ENCODE assay signal across 8 mouse cellular contexts in the genomic region with DNA sequence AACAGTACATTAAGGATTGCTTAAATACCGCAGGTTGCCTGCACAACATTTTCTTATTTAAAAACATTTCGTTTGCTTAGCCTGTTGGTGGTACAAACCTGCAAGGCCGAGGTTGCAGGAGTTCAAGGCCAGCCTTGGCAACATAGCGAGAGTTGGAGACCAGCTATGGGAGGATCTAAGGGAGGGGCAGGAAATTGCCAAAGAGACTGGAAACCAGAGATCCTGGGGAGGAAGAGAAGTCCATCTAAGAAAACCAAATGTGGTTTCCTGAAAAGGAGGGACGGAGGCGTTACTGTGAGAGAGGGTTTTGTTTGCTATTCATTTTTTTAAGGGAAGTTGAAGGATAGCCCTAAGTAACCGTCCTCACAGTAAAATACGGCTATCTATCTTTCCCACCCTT. TPM values are rescaled to one million over a fixed set of nuclear protein-coding genes. Genes with fewer than 3 reads are reported as not detected.
DNase-seq lines count a peak whose midpoint lies in the region; ATAC-seq and TF ChIP-seq lines count a peak whose summit lies in the region.

No protein-coding gene starts in this region.

- peak; percentile 35 for DNase-seq in lung, adult 18-20 months
- no peak for DNase-seq in lung, postnatal 14 days
- no peak for DNase-seq in forebrain, embryonic 11.5 days (ENCODE audit: low spot score)
- peak; percentile 53 for DNase-seq in lung, embryonic 14.5 days
- DNase-seq in skeletal muscle tissue, adult 2 months (ENCODE audit: low read depth, low spot score) = peak; percentile 59
- DNase-seq in right cerebral cortex, adult 18-20 months = no peak
- no peak for DNase-seq in spleen, postnatal 4 days (ENCODE audit: low spot score in 2 of 2)

- H3K36me3 ChIP-seq in forebrain, embryonic 11.5 days (ENCODE audit: control insufficient read depth, insufficient read depth, low read length) = peaks cover 3% of the 10 kb centered on the region; the same call in 1 of the 2 replicates
- 0 out of 2 replicates have a peak, but pooled peaks cover 4% of the 10 kb centered on the region for H3K36me3 ChIP-seq in hindbrain, embryonic 12.5 days
- peaks cover 6% of the 10 kb centered on the region; the same call in 1 of the 2 replicates for H3K36me3 ChIP-seq in lung, embryonic 14.5 days (ENCODE audit: insufficient read depth)

- ATAC-seq in forebrain, embryonic 11.5 days (replicated peaks; ENCODE audit: low FRiP score) = no peak
- ATAC-seq in hindbrain, embryonic 12.5 days (ENCODE audit: low FRiP score) = no peak
- no peak for ATAC-seq in lung, embryonic 14.5 days (ENCODE audit: insufficient read depth)

- H3K27ac ChIP-seq in forebrain, embryonic 11.5 days (ENCODE audit: low read depth, low read length) = no peak overlapping the region
- 0 out of 2 replicates have a peak overlapping the region, but pooled peaks have one; percentile 99 for H3K27ac ChIP-seq in hindbrain, embryonic 12.5 days
- peak overlapping the region; percentile 100 for H3K27ac ChIP-seq in lung, embryonic 14.5 days (ENCODE audit: low read depth)

- peaks cover 5% of the 10 kb centered on the region; the same call in 1 of the 2 replicates for H3K4me1 ChIP-seq in forebrain, embryonic 11.5 days (replicated peaks; ENCODE audit: control insufficient read depth, insufficient read depth, low read length)
- peaks cover 12% of the 10 kb centered on the region for H3K4me1 ChIP-seq in hindbrain, embryonic 12.5 days
- H3K4me1 ChIP-seq in lung, embryonic 14.5 days (ENCODE audit: insufficient read depth) = no peaks in the 10 kb centered on the region; the same call in 1 of the 2 replicates

- no peaks in the 10 kb centered on the region for H3K9me3 ChIP-seq in forebrain, embryonic 11.5 days (ENCODE audit: control insufficient read depth, low read length)
- H3K9me3 ChIP-seq in hindbrain, embryonic 12.5 days (replicated peaks) = no peaks in the 10 kb centered on the region
- no peaks in the 10 kb centered on the region for H3K9me3 ChIP-seq in lung, embryonic 14.5 days (ENCODE audit: low read depth, low read length)

- H3K27me3 ChIP-seq in forebrain, embryonic 11.5 days (ENCODE audit: control insufficient read depth, insufficient read depth, low read length) = no peaks in the 10 kb centered on the region
- no peaks in the 10 kb centered on the region for H3K27me3 ChIP-seq in hindbrain, embryonic 12.5 days
- no peaks in the 10 kb centered on the region for H3K27me3 ChIP-seq in lung, embryonic 14.5 days (ENCODE audit: insufficient read depth, low read length)

- H3K4me3 ChIP-seq in forebrain, embryonic 11.5 days (ENCODE audit: low read depth, low read length) = peak overlapping the region; percentile 68
- H3K4me3 ChIP-seq in hindbrain, embryonic 12.5 days = no peak overlapping the region
- peak overlapping the region; percentile 61 for H3K4me3 ChIP-seq in lung, embryonic 14.5 days (ENCODE audit: low read depth, low read length)

- H3K9ac ChIP-seq in forebrain, embryonic 11.5 days (ENCODE audit: low read length) = peak overlapping the region; percentile 96
- no peak overlapping the region for H3K9ac ChIP-seq in hindbrain, embryonic 12.5 days
- H3K9ac ChIP-seq in lung, embryonic 14.5 days = peak overlapping the region; percentile 73

- WGBS in forebrain, embryonic 11.5 days = 57% methylated on average over 8 of the region's 8 CpGs
- WGBS in hindbrain, embryonic 12.5 days = 57% methylated on average over 8 of the region's 8 CpGs
- 43% methylated on average over 8 of the region's 8 CpGs for WGBS in lung, embryonic 14.5 days

- peak overlapping the region; percentile 85; the same call in 1 of the 2 replicates for H3K4me2 ChIP-seq in forebrain, embryonic 11.5 days (ENCODE audit: low read depth, low read length, severe bottlenecking)
- peak overlapping the region; percentile 79 for H3K4me2 ChIP-seq in hindbrain, embryonic 12.5 days (replicated peaks)
- peak overlapping the region; percentile 90 for H3K4me2 ChIP-seq in lung, embryonic 14.5 days

- TF ChIP-seq CTCF in lung, embryonic 14.5 days (IDR thresholded peaks at IDR 0.05; ENCODE audit: low read depth) = no peak

RNA-seq across cellular contexts. Expression of a gene that starts 1.3 kb away (rescaled TPM):
- 1.4 and 1.9 TPM in 2 replicates for polyA plus RNA-seq in forebrain, embryonic 11.5 days (2014; fragmentation: Nextera tagmentation; extraction: Ambion mirVana)
- 1.9 TPM in 2 replicates for polyA plus RNA-seq in hindbrain, embryonic 12.5 days (2016; fragmentation: Nextera tagmentation; extraction: Ambion mirVana)
- polyA plus RNA-seq in lung, embryonic 14.5 days (2014; fragmentation: Nextera tagmentation; extraction: Ambion mirVana) = 1.8 and 1.9 TPM in 2 replicates

Comparison
In these comparisons a context has a peak if more than half of its experiments do, and no peak if none do; other contexts are left out.
1. DNase-seq: peak in lung, adult 18-20 months (2 of 2), lung, embryonic 14.5 days (single experiment) and skeletal muscle tissue, adult 2 months (single experiment); none in lung, postnatal 14 days (single experiment), forebrain, embryonic 11.5 days (single experiment), right cerebral cortex, adult 18-20 months (single experiment) and spleen, postnatal 4 days (0 of 2).
2. Peak in every context shown above with its lines, with median percentiles within 50 percentile points of each other: H3K4me2 ChIP-seq.